Mouse (Mus musculus): ENCODE data around the gene Epm2aip1.
A peak's percentile ranks its signal among the peaks of the same experiment; 100 is the strongest.

Epm2aip1 gene

DNA sequence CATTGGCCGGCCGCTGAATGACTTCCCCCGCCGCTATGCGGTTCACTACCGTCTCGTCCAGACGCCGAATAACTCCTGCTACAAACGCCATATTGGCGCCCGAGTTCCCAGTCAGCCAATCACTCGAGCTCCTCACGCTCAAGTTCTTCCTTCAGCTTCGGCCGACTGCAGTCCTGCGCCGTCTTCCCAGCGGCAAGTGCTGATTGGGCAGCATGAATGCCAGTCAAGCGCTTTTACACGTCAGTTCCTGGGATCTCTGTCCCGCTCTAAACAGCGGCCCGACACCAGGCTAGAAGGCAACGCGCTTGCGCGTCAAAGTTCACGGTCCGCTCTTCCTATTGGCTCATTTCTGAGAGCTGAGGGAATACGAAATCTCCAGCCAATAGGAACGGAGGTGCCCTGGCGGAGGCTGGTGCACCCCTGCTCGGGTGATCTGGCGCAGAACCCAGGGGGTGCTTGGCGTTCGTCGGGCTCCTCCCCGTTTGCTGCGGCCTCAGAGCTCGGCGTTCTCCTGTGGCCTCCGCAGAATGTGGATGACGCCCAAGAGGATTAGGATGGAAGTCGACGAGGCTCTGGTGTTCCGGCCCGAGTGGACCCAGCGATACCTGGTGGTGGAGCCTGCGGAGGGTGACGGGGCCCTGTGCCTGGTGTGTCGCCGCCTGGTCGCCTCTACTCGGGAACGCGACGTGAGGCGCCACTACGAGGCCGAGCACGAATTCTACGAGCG, at the start of gene Epm2aip1, which contains the start of gene Mlh1:
Epm2aip1 (plus strand) TSS at position 496 of the 727 bp plus-strand sequence.
Mlh1 (minus strand) TSS at position 358 of the 727 bp plus-strand sequence.
- peak; percentile 100 for DNase-seq (ENCODE audit: low read depth, low spot score)

- no peak for DNase-seq (ENCODE audit: low read depth, low spot score)
Measured at GRCm38 (mm10) chr9:111223406-111223805, 48.3 kb upstream of the Epm2aip1 start.

DNA sequence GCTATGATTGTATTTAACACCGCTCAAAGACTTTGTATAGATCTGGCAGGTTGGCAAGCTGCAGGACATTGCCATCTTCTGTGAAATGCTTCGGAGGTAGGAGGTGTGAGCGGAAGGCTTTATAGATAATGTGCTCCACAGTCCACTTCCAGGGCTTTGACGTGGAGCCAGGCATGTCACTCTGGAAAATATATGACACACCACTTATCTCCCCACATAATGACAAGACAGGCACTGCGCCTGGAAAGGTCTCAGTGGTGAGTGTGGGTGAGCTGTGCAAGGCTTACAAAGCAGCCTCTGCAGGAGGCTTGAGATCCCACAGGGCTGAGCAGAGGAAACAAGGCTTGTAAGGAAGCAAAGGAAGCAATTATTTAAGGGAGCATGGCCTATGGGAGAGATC, 43.3 kb upstream of the Epm2aip1 start:
- no peak for DNase-seq (ENCODE audit: low read depth, low spot score)

- DNase-seq (ENCODE audit: low read depth, low spot score), result peak; percentile 38
Measured at GRCm38 (mm10) chr9:111234701-111235100, 37.0 kb upstream of the Epm2aip1 start.

- no peak for DNase-seq (ENCODE audit: low read depth, low spot score)
Measured at GRCm38 (mm10) chr9:111237726-111238125, 34.0 kb upstream of the Epm2aip1 start.

DNA sequence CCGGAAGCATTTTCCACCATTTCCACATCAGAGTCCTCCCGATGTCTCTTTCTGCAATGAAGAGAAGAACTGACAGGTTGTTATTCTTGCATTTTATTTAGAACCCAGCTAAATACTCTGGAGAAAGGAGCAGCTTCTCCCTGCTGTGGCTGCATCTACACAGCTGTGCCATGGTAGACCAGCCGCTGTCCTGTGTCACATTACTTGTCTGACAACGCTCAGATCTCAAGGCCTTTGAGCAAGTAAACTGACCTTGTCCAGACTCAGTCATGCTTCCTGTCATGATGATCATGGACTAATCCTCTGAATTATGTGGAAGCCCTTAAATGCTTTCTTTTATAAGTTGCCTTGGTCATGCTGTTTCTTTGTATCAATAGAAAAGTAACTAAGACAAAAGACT, 31.9 kb upstream of the Epm2aip1 start:
- DNase-seq (ENCODE audit: low read depth, low spot score), result no peak

DNA sequence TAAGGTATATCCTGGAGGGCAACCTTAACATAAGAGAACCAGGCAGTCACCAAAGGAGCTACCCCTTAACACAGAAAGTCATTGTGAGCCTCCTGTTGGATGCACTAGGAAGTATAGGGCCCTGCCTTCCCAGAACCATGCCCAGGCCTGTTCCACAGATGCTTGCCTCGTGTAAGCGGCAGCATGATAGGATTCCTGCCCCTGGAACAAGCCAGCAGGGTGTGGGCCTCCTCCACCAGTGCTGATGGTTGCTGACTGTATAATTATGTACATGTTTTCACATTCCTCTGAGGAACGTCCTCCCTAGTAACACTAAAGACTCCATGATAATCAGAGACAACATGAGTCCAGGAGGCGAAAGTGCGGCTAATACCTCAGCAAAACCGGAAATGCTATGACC, 28.3 kb upstream of the Epm2aip1 start:
- peak; percentile 60 for DNase-seq (ENCODE audit: low read depth, low spot score)

- peak; percentile 62 for DNase-seq (ENCODE audit: low read depth, low spot score)
Measured at GRCm38 (mm10) chr9:111245546-111245945, 26.2 kb upstream of the Epm2aip1 start.

- DNase-seq (ENCODE audit: low read depth, low spot score), result peak; percentile 62
Measured at GRCm38 (mm10) chr9:111247682-111248246, 24.0 kb upstream of the Epm2aip1 start.

DNA sequence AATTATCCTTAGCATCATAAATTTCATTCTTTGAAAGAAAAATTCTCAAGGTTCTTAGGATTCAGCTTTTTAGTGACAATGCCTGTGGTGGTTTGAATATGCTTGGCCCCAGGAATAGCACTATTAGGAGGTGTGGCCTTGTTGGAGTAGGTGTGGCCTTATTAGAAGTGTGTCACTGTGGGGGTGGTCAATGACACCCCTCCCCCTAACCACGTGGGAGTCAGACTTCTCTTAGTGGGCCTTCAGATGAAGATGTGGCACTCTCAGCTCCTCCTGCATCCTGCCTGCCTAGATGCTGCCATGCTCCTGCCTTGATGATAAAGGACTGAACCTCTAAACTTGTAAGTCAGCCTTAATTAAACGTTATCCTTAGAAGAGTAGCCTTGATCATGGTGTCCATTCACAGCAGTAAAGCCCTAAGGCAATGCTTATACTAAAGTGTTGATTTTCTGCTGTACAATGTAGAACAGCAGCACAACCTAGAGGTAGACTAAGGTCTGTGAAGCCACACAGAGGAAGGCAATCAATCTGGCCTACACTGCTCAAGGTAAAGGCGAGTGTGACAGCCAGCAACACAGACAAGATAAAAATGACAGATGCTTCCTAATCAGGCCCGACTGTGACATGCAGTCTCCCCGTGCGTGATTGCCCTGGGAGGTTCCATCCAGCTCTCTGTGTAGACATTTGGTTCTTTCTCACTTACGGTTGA, 19.4 kb upstream of the Epm2aip1 start:
- DNase-seq (ENCODE audit: low read depth, low spot score), result peak; percentile 66

GRCm38 (mm10) chr9:111260360-111260985, 11.3 kb upstream of the Epm2aip1 start:
- no peak for DNase-seq (ENCODE audit: low read depth, low spot score)

GRCm38 (mm10) chr9:111261356-111261755, 10.4 kb upstream of the Epm2aip1 start:
- DNase-seq (ENCODE audit: low read depth, low spot score), result no peak

GRCm38 (mm10) chr9:111267998-111268397, 3.7 kb upstream of the Epm2aip1 start:
- no peak for DNase-seq (ENCODE audit: low read depth, low spot score)

- DNase-seq (ENCODE audit: low read depth, low spot score), result no peak
Measured at GRCm38 (mm10) chr9:111270606-111271005, 1.1 kb upstream of the Epm2aip1 start.

GRCm38 (mm10) chr9:111271056-111271433, 684 bp upstream of the Epm2aip1 start:
- DNase-seq (ENCODE audit: low read depth, low spot score), result peak; percentile 41

DNA sequence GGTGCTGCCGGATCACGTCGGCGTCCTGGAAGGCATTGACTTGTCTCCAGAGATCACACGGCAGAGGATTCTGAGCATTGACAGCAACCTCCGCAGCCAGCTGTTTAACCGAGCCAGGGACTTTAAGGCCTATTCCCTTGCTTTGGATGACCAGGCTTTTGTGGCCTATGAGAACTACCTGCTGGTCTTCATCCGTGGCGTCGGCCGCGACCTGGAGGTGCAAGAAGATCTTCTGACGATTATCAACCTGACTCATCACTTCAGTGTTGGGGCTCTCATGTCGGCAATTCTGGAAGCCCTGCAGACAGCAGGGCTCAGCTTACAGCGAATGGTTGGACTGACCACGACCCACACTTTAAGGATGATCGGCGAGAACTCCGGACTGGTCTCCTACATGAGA, 627 bp downstream of the Epm2aip1 start:
- peak; percentile 31 for DNase-seq (ENCODE audit: low read depth, low spot score)

- DNase-seq (ENCODE audit: low read depth, low spot score), result no peak
Measured at GRCm38 (mm10) chr9:111272996-111273785, 1.5 kb downstream of the Epm2aip1 start.

DNA sequence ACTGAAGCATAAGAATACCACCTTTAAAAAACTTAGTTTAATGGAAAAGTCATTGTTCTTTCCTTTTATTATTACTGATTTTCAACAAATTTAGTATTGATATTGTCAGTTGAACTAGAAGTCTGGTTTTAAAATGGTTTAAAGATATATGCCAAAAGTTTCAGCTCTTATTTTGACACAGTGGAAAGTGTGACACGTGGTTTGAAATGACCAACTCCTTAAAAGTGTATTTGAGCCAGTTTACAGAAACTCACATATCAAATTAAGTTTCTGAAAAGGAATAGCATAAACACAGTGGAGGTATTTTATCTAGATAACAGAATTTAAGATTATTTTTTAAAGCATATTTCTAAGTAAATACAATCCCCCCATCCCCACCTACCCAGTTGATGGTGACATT, 2.2 kb downstream of the Epm2aip1 start:
- DNase-seq (ENCODE audit: low read depth, low spot score), result no peak

GRCm38 (mm10) chr9:111275156-111275555, 3.4 kb downstream of the Epm2aip1 start:
- no peak for DNase-seq (ENCODE audit: low read depth, low spot score)

GRCm38 (mm10) chr9:111285061-111285460, 13.3 kb downstream of the Epm2aip1 start:
- peak; percentile 54 for DNase-seq (ENCODE audit: low read depth, low spot score)

GRCm38 (mm10) chr9:111285676-111286075, 13.9 kb downstream of the Epm2aip1 start:
- DNase-seq (ENCODE audit: low read depth, low spot score), result no peak

Data from ES-CJ7 (cell line).